Mouse (Mus musculus) c-Kit-negative CD71-positive TER-119-positive erythroid progenitor cells, embryonic 14.5 days (primary cell): Measurements from ENCODE around the gene Sptbn1.
"Not testable (repeated sequence)": the region's sequence is repeated elsewhere in the genome, so short reads cannot be mapped to it uniquely, and the experiment has no call there.

ENCODE experiments used
- DNase-seq: peaks from one replicate; pipeline ENCODE4 v3.0.0-alpha.2; 2013; ENCODE audit warnings: low read depth, low spot score

Sptbn1 gene

DNA sequence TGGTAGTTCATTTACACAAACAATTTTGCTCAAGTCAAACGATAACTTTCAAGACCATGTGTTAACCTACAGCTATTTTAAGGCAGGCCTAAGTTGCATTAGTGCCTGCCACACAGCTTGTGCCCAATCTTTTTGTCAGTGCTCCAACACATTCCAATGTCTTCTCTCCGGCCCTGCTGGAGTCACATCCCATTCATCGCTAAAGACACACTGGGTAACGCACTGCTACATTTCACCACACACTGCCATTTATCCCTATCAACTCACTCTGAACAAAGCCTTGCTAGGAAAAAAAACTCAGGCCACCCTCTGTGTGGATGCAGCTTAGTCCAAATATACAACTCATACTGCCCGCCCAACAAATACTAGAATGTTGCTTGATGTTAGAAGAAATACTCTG lies 11.5 kb downstream of the Sptbn1 start:
- DNase-seq: no peak

DNA sequence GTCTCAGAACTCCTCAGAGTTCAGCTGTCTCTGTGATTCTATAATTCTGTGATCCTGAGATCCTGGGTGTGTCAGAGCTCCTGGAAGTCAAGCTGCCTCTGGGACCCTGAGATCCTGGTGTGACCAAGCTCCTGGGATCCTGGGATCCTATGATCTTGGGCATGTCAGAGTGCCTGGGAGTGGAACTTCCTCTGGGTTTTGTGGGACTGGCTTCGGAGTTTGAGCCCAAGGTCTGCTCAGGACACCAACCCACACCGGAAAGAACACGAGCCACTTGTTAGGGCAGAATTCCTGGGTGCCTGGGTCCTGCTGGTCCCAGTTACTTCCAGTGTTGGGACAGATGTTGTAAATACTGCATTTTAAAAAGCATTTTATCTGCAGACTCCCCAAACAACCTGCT lies 12.8 kb downstream of the Sptbn1 start:
- not testable (repeated sequence) for DNase-seq

DNA sequence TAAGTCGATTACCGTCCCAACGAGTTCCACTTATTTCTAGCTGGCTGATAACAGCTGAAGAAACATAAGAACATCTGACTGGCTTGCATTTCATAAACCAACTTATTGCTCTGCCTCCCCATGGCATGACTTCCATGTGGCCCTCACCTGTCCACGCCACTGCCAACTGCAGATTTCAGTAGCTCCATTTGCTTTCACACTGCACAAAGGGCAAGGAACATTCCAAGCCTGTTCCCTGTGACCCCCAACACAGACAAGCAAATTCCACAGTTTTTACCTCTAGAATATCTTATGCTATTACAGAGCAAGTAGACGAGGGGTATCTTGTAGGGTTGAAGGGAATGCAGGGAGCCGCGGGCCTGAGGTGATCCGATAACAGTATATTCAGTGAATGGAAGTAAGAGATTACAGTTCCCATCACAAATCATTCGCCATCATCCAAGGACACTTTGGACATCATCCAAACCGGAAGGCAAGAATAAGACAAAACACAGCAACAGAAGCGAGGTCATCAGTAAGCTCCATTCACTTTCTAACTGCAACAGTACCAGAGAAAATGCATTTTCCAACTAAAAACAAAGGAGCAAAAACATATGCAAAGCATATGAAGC lies 16.6 kb downstream of the Sptbn1 start:
- DNase-seq: no peak

DNA sequence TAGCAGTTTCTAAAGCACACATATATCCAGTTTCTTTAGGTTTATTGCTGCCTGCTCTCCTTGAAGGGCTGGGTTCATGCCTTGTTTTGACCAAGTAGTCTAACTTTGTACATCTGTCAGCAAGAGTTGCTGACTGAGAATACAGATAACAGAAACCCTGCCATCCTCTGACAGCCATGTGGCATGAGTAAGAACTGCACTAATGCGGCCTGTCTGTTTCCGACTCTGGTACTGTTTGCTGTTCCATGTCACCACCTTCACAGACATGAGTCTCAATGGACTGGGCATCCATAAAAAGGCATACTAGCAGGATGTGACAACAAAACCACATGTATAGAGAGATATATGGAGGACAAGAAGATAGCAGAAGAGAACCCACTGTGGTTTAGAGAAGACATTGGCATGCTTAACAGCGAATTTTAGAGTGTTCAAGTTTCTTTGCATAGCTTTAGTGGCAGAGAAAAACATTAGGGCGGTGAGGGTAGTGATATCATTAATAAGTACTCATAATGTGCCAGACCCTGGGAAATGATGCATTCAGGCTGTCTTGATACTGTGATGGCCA lies 18.4 kb downstream of the Sptbn1 start:
- no peak for DNase-seq

DNA sequence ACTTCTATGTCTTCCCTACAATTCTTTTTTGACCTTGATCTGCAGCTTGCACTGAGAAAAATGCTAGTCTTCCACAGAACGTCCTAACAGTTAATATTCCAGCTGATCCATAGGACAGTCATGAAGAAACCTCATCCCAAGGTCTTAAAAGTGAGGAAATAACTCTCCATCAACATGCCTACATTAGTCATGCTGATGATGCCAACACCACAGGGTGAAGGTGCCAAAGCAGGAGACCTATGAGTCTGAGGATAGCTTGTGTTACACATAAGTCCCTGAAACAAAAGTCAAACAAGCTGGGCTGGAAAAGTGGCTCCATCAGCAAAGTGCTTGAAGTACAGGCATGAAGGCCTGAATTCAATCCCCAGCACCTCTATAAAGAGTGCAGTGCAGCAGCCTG lies 20.9 kb downstream of the Sptbn1 start:
- no peak for DNase-seq

DNA sequence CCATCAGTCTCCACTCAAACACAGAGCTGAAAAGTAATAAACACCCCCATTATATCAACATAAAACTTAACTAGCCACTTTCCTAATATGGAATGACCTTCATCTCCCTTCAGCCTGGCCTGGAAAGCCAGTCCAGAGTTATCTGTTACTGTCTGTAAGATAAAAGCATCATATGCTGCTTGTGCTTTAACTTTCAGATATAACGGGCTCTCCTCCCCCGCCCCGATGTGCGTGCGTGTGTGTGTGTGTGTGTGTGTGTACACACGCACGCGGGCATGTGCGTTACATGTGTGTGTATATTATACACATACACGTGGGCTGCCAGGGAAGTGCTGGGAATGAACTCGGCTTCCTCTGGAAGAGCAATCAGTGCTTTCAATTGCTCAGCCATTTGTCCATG lies 21.8 kb downstream of the Sptbn1 start:
- no peak for DNase-seq

DNA sequence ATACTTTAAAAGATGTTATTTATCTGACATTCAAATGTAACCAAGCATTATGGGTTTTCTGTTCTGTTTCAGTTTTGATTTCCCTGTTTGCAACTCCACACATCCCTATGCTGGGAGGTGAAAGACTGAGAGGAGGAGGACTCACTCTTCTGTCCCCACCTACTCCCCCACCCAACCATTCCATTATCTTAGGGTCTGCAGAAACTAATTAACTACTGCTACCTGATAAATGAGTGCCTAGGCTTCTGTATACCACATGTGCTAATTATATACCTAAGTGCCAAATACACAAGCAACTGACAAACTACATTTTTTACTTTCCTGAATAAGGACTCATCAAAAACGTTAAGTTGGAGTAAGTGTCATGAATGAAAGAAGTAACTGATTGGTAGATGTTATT lies 23.8 kb downstream of the Sptbn1 start:
- DNase-seq: no peak

DNA sequence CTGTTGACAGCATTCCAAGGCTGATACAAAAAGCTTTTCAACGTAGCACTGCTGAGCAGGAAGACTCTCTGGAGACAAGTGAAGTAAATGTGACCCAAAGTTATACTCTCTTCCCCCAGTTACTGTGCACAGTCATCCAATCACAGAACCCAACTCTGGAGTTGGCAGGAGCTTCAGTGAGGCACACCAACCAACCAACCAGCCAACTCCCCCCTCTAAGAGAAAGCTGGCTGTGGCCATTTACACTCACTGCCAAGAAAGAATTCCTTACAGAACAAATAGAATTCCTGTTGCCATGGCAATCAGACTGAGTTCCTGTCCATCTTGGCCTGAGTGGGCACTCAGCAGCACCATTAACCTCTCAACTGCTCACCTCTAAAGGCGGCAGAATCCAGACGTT lies 24.4 kb downstream of the Sptbn1 start:
- no peak for DNase-seq

DNA sequence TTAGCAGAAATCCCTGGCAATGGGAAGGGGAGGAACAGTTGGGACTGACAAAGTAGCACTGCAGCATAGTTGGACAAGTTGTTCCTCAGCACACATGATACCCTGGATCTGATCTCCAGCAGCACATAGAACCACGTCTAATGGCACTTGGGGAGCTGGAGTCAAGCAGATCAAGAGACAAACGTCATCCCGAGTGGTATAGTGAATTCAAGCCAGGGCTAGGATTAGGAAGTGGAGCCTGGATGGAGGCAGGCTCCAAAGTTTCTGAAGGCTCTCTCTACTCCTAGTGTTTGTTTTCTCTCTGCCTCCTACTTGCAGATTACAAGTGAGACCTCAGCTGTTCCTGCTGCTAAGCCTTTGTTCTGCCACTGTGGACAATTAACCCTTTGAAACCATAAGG lies 27.1 kb downstream of the Sptbn1 start:
- DNase-seq: no peak

DNA sequence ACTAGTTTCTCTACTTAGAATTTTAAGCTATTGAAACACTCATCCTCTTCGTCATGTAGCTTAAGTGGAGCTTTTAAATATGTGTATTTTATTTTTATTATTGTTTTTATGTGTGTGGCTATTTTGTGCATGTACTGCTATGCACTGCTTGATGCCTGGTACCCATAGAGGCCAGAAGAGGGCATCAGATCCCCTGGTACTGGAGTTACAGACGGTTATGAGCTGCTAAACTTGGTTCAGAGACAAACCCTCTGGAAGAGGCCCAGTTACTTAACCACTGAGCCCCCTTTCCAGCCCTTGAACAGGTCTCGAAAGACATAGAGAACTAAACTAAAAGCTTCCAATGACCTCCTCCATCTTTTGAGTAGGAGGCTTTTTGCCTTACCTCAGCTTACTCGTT lies 30.0 kb downstream of the Sptbn1 start:
- DNase-seq: no peak

DNA sequence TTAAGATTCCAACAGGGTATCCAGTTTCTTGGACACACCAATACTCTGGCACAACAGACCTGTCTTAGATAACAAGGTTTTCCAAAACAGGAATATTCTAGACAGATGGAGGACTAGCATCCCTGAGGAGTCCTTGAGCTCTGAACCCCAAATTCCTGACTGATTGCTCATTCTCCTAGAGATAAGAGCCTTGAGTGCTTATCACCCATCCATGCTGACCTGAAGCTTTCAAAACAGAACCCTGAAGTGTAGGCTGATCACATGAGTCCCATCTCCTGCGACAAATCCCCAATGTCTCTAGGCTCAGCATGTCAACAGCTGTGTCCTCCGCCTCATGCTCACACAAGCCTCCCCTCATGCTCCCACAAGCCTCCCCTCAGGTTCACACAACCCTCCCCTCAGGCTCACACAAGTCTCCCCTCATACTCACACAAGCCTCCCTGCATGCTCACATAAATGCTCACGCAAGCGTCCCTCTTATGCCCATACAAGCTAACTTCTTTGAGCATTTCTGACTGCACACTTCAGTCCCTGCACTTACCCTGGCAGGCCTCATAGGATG lies 31.2 kb downstream of the Sptbn1 start:
- DNase-seq: no peak

DNA sequence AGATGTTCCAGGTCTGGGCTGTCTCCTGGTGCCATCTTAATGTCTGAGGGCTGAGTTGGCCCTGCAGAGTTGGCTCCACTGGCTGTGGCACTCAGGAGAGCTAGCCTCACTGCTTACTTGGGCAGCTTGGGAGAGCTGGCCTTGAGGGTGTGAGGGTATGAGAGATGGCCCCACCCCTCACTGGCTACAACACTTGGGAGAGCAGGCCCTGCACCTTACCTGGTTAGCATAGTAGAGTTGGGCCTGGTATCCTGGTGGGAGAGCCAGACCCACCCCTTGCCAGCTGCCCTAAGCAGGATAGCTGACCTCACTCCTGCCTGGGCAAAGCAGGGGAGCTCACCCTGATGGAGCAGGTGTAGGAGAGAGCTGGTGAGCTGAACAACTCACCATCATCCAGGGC lies 32.3 kb downstream of the Sptbn1 start:
- no peak for DNase-seq

DNA sequence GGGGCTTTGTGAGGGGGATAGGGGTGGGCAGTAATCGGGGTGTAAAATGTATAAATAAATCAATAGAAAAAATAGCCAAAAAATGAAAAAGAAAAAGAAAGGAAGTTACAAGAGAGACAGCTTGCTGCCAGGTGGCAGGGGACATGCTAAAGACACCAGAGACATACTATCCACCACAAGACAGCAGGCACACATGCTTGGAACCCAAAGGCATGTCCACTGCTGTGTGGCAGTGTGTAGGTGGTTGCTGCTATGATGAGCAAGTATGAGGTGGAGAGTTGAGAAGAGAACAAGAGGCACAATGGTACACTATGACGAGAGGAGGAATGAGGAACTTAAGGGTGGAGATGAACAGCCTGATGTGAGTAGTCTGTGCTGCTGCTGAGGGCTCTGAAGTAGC lies 32.8 kb downstream of the Sptbn1 start:
- no peak for DNase-seq

DNA sequence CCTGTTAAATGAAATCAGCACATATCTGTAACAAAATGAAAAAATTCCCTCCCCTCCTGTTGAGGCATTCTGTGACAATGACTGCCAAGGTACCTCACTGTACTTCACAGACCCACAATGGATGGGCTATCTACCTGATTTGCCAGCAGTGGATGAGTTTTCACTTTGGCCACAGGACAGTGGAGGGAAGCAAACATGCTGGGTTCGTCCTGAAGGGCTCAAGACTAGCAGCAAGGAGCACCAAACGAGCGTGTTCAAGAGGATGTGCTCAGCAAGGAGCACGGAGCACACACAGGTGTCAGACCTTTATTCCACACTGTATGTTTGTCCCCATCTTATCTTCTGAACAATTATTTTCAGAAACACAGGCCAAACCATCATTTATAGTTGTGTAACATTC lies 34.0 kb downstream of the Sptbn1 start:
- no peak for DNase-seq

DNA sequence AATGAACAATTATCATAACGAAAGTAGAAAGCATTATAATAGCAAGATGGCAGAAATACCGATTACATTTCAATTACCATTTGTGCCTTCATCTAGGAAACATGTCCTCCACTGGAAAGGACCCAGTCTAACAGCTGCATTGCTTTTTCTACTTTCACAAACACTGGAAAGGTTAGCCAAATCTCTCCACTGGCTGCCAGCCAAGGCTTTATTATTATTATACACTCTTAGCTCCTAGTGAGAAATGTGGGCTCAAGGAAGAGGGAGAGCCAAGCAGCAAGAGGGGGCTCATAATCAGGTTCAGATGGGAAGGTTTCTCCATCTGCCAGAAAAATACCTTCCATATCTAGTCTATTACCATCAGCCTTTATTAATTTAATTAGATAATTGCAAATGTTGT lies 35.9 kb downstream of the Sptbn1 start:
- no peak for DNase-seq

DNA sequence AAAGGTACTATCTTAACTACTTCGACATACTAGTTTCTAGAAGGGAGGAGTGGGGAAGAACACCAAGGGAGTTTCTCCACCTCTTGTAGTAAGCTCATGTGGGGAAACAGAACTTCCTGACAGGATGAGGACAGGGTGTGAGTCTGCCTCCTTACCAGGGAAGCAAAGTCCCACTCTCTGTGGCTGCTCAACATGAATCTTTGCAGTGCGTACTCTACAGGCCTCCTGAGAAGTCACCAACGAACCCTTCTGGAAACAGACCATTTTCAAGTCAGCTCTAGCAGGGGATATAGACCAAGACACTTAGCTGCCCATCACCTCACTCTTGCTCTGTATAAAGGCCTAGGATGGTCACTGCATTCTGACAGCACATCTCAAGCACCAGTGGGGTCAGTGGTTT lies 36.6 kb downstream of the Sptbn1 start:
- DNase-seq: no peak

DNA sequence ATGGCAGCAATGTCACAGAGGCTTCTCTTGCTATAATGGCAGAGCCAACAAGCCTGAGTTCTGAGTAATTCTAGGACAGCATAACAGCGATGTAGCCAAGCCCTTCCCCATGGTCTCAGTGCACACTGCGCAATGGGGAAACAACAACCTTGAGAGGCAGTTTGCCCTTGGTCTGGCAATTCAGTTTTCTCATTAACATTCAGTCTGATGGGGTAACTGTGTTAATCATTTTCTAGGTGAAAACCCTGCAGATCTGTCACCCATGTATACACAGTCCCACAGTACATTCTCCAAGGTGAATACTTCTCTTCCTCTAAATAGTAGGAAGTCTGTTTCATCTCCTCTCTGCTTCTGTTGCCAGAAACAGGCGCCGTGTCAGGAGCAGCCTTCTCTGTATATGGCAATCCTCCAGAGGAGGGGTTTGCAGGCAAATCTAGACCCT lies 37.6 kb downstream of the Sptbn1 start:
- no peak for DNase-seq

DNA sequence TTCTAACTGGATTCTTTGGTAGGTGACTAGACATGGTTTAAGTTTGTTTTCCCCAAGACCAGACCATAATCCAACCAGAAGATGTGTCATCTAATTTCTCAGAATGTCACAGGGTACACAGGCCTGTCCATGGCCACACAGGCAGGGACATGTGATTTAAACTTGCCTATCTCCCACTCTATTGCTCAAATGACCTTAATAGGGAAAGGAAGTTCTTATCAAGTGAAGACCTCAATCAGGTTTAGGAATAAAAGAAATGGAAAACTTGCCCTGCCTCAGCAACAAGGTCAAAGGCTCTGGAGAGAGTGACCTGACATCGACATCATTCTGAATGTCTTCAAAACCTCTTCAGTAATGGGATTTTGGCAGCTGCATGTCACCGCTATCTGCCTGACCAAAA lies 41.2 kb downstream of the Sptbn1 start:
- DNase-seq: no peak

DNA sequence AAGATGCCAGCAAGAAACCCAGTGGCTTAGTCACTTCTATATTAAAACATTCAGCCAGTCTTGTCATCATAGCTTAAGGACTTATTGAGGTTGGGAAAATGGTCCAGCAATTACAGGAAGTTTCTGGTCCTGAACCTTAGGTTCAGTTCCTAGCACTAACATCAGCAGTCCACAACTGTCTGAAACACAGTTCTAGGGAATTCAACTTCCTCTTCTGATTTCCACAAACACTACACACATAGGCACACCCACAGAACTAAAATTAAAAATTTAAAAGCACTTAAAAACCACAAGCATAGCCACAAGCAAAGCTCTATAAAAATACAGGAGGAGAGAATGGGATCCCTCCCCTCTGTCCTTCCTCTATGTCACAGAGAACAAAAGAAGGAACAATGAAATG lies 43.4 kb downstream of the Sptbn1 start:
- no peak for DNase-seq

DNA sequence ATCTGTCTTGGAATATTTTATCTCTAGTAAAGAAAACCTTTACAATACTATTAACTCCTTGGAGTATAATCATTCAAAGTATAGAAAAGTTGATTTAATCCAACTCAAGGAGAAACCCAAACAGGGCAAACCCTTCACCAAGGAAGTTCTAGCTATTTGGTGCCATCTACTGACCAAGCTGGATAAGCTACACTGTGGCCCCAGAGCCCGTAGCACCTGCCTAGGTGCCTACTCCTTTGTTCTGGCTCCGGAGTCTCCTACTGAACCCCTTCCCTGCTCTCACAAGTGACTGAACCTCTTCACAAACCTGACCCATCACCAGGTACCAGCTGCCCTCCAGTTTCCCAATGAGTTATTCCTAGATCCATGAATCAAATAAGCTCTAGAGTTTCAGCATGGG lies 45.3 kb downstream of the Sptbn1 start:
- DNase-seq: no peak

DNA sequence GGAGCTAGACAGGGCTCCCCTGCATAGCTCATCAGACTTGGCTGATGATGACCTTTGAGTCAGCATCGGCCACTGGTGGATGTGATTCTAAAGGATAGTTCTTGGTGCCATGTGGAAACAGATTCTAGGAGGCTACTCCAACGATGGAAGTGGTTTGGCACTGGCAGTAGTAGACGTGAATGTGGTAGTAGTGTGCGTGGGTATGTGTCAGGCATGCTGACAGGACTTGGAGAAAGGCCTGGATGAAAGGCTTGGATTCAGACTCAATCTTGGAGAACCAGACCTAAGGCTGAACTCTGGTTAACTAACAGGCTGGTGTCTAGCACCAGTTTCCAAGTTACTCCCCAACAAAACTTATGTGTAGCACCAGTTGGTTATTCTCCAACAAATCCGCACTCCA lies 46.9 kb downstream of the Sptbn1 start:
- no peak for DNase-seq

DNA sequence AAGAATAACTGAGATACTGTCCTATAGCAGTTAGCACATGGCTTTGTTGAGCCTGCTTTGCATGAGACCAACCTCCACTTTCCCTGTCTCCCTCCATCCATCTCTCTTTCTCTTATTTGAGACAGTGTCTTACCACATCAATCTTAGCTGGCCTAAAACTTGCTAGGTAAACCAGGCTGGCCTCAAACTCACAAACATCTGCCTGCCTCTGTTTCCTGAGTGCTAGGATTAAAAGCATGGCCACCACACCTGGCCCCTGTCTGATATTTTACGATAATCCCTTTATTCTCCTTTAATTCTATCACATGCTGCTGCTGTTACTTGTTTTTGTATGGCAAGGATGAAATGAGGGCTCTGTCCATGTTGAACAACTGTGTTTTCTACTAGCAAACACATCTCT lies 49.6 kb downstream of the Sptbn1 start:
- no peak for DNase-seq

DNA sequence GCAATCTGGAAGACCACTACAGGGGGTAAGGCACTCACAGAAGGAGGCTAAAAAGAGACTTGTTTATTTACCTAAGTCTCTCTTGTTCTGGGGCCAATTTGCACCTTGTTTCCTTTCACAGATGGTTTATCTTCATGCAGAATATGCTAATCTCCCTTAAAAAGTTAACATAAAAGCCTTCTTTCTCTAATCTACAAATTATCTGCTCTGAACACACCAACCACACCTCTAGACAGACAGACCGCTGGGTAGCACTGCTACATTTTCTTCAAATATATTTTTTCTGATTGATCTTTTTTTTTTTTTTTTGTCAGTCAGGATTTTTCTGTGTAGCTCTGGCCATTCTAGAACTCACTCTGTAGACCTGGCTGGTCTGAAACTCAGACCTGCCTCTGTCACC lies 50.5 kb downstream of the Sptbn1 start:
- no peak for DNase-seq
